Mouse (Mus musculus) lung, postnatal 4 days (tissue): ENCODE data around the gene Cebpa.

Source experiments
- DNase-seq, 2 experiments: peaks; one replicate each; pipeline ENCODE4 v3.0.0; 2021

Cebpa gene

DNA sequence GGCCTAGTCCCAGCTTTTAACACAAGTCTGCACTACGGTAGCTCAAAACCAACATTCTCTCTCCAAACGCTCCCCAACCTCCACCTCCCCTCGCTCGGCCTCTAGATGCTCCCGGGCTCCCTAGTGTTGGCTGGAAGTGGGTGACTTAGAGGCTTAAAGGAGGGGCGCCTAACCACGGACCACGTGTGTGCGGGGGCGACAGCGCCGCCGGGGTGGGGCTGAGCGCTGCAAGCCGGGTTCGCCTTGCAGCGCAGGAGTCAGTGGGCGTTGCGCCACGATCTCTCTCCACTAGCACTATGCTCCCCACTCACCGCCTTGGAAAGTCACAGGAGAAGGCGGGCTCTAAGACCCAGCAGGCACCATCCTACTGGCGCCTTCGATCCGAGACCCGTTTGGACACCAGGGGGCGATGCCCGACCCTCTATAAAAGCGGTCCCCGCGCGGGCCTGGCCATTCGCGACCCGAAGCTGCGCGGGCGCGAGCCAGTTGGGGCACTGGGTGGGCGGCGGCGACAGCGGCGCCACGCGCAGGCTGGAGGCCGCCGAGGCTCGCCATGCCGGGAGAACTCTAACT, at the start of gene Cebpa:
Gene Cebpa (plus strand): TSS at position 453 of the 573 bp plus-strand sequence.
- peak; percentile 97 to 98 for DNase-seq

DNA sequence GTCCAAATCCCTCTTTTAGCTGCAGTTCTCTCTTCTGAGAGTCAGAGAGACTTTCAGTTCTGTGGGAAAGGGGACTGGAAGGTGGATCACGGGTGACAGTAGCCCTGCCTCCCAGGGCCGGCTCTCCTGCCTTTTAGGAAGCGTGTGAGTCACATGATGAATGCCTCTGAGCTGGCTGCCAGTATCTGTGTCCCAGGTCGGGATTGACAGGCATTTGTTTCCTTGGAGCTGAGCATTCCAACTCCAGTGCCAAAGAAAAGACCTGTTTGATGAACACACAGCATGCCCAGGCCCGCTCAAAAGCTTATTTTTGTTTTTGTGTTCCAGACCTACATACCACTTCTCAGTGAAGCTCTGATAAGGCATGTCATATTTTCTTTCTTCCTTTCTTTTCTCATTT, 42.4 kb upstream of the Cebpa start:
- no peak for DNase-seq

DNA sequence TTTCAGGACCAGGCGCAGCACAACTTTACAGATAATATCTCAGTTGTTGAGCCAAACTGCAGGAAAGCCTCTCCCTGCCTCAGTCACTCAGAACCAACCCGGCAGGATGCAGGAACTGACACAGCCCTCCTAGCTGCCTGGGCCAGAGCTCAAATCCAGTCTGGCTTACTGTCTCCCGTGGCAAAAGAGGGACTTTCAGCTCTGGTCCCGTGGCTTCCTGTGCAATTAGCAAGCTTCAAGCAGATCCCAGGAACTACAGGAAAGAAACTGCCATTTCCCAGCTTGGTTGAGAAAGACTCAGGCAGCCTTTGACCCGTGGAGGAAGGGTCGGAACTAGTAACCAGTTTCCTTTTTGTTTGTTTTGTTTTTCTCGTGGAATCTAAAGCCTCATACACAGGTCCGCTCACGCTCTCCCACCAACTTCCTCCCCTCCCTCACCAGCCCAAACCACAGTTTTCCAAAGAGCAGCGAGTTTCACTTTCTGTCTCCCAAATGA, 38.2 kb upstream of the Cebpa start:
- DNase-seq = peak; percentile 61 to 62

DNA sequence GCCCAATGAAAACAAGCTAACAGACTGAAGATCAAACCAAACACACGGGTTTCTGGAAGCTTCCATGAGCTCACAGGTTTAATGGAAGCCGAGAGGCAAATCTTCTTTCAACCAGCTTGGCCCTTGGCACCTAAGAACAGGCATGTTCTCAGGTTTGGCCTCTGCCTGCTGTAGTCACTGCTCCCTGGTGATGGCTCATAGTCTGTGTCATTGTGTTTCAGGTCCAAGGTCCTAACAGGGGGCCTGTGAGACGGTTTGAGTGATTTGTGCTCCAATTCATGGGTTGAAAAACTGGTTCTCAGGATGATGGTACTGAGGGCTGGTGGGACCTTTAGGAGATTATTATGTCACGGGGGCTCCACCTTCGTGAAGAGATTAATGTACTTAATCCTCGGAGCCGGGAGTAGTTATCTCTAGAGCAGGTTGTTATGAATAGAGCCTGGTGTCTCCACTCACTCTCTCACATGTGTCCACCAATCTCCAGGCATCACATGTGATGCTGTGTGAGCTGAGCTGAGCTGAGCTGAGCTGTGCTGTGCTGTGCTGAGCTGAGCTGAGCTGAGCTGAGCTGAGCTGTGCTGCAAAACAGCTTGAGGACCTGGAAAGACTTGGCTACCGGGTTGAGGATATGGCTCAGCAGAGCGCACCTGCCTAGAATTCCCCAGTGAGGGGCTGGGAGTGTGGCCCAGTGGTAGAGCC, 37.5 kb upstream of the Cebpa start:
- no peak for DNase-seq

DNA sequence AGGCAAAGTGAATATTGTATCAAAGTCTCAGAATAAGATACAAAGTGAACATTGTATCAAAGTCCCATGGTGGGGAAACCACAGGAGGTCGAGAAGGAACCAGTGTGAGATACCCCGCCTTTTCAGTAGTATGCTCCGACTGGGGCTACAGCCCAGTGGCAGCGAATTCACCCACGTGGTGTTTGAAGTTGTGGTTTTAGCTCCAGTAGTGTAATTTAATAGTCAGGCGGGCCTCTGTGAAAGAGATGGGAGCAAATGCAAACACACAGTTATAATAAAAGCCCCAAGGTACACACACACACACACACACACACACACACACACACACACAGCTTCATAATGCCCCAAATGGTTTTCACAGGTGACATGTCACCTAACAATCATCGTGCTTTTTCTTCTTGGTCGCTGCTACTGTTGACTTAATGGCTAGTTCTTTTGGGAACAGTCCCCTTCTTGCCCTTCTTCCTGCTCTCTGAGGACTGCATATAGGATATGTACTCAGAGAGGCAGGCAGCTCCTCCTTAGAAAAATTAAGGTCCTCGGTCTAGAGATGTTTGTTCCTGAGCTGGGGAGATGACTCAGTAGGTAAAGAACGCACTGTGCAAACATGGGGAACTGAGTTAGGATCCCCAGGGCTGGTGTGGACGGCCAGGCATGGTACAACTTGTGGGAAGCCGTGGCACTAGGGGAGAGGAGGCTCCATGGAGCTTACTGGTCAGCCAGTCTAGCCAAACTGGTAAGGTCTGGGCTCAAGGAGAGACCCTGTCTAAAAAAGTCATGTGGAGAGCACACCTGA, 34.3 kb upstream of the Cebpa start:
- DNase-seq = peak in 1 of 2 experiments; percentile 34

DNA sequence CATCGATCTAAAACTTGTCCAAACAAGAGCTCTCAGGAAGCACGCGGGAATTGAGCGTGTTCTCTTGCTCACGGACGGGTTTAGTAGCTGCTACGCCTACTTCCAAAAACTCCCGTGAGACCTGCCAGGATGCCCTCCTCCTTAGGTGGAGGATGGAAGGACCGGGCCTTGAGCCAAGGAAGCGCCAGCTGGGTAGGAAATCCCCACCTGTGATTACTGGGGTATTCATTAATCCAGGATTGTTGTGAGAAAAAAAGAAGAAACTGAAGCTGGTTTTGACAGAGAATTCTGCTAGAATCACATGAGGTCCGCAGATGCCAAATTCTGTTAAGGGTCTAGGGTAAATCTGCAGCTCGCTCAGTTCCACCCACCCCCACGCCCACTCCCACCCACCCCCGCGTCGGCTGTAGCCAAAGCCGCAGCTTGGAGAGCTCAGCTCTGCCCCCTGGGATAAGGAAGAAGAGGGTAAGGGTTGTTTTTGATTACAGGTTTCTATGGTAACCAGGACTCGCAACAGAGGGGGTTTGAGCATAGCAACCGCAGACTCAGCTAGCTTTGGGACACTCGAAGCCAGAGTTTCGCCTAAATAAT, 32.7 kb upstream of the Cebpa start:
- DNase-seq = peak in 1 of 2 experiments; percentile 24

DNA sequence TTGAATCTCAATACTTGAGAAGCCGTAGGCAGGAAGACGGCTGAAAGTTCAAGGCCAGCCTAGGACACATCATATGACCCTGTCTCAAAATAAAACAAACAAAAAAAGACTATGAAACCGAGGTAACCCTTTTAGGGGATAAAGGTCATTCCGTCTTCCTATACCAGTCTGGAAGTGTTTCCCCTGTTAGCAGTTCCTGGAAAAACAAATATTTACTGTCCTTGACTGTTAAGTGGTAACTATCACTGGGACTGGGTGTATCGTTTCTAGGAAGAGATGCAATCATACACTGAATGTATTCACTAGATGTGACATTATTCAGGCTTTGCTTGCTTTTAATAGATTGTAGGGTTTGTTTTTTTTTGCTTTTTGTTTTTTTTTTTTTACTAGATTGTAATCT, 28.5 kb upstream of the Cebpa start:
- no peak for DNase-seq

DNA sequence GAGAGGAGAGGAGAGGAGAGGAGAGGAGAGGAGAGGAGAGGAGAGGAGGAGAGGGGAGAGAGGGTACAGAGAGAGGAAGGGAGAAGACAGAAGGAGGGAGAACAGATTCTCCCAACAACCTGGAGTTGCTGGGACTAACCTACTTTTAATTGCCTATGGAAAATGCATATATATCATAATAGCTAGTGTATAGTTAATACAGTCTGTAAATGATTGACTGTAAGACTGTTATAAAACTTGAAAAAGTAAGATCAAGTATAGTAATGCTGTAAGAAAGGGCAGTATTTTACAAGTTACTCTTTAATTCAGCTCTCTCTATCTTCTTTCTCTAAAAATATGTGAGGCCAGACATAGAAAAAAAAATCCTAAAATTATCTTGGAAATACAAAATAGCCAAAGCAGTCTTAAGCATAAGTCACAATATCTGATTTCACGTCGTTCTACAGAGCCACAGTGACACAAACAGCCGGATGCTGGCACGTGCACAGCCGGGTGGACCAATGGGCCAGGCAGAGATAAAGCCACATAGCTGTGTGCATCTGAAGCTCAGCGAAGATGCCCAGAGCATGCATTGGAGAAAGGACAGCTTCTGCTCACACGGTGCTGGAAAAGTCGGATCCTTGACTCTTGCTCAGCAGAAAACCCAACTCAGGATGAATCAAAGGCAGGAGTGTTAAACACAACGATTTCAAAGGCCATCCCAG, 24.0 kb upstream of the Cebpa start:
- no peak for DNase-seq

DNA sequence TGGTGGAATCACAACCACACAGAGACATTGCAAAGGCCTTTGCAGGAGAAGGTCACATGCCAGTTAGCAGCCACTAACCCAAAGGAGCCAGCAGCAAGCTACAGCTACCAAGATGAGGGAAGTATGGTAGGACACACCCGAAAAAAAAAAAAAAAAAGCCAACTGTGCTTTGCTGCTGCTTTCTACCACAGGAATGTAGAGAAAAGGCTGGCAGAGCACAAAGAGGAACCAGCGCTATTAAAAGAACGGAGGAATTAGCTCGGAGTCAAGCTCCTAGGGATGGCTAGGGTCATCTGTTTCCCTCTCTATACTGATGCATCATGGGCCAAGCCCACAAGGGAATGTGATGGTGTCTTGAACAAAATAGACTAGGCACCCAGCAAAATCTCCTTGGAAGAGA, 20.3 kb upstream of the Cebpa start:
- DNase-seq = no peak

DNA sequence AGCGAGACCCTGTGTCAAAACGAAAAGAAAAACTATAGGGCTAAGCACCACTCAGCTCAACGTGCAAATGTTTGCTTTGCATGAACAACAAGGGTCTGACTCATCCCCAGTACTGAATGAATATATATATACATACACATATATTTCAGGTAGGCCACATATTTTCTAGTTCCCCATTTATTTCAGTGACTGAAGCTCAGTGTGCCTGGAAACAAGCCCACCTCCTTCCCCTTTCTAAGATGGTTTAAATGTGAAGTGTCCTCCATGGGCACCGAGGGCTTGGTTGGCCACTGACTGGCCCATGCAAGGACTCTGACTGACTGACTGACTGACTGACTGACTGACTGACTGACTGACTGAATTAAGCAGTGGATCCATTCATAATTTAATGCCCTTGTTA, 19.6 kb upstream of the Cebpa start:
- DNase-seq = no peak

DNA sequence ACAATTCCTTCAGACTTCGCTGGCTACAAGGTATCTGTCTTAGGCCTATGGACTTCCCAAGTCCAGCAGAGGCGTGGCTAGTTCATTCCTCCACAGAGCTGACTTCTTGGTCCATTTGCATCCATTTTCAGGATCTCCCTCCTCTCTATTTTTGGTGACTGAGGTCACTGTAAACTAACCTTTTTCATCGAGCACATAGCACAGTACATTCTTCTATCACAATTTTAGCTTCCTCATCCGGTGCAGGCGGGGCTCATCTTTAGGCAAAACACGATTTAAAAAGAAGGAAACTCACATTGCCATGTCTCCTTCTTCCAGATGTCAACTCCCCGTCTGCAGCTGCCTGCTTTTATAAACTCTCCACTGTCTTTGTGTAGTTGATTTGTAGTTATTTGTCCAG, 12.5 kb upstream of the Cebpa start:
- DNase-seq = no peak

DNA sequence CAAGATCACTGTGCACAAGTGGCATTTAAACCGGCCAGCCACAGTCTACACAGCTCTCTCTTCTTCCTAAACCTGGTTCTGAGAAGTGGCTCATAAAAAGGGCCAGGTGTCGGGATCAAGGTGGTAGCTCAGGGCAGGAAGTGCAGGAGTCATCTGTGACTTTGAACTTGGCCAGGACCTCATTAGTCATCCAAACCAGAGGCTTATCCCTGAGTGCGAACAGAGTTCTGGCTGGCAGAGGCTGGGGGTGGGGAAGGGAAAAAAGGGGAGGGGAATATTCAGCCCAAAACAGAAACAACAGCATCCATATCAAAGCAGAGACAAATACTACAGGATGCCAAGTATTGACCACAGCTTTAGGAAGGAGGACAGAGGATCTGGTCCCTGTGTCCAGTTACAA, 11.5 kb upstream of the Cebpa start:
- DNase-seq = no peak

DNA sequence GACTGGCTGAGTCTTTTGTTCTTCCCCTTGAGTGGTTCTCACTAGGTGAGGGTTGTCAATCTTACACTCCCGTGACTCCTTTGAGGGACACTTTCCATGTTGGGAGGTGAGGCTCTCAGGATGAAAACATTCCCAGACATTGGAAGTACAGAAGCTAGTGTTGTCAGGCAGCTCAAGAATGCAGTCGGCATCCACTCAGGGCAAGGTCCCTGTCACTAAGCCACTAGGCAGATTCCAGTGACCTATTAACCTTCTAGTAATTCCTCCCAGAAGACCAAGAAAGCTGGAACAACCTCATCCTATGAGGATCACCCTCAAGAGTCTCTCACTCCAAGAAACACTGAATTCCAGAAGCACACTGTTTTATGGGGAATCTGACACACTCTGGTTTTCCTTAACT, 11.0 kb upstream of the Cebpa start:
- no peak for DNase-seq

DNA sequence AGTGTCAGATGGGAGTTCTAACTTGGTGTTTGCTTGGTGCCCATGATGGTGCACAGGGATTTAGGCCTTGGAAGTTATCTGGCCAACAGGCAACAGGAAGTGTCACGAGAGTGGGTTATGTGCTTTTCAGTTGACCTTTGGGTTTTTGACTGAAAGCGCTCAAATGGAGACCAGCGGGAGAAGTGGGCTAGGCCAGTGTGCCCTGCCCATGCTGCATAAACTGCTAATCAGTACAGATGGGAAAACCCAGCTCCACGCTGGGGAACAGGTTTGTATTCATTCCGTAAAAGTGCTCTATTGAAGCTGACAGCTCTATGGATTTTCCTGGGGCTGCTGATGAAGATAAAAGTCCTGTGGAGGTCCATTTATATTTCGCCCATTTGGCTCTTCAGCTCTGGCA, 10.4 kb upstream of the Cebpa start:
- no peak for DNase-seq

DNA sequence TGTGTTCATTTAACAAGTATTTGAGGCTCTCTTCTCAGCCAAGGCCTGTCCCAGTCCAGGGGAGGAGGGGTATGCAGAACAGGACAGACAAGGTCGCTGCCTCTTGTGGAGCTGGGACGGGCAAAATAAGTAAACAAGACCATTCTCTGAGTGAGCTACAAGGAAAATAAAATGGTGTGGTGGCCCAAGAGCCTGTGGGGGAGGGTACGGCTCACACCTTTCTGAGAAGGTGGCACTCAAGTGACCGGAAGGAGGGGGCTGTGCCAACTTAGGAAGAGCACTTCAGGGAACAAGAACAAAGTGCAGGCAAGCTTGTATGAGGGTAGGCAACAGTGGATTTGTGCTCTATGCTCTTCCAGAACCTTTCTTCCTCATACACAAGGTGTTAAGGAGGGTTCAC, 6.0 kb upstream of the Cebpa start:
- DNase-seq = peak; percentile 74 to 88

DNA sequence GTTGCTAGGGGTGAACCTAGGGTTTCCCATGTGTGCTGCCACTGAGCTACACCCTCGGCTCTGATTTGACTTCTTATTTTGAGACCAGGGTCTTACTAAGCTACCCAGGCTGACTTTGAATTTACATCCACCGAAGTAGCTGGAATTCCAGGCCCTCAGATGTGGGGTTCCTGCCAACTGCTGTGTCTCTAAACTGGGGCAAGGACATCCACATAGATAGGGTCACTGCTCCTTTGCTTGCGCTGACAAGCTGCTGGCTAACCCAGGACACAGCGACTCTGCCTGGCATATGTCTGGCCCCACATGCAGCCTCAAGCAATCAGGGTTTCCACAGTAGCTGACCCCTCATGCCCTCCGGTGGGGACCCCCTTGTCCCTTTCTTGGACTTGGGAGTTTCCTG, 5.4 kb upstream of the Cebpa start:
- no peak for DNase-seq

DNA sequence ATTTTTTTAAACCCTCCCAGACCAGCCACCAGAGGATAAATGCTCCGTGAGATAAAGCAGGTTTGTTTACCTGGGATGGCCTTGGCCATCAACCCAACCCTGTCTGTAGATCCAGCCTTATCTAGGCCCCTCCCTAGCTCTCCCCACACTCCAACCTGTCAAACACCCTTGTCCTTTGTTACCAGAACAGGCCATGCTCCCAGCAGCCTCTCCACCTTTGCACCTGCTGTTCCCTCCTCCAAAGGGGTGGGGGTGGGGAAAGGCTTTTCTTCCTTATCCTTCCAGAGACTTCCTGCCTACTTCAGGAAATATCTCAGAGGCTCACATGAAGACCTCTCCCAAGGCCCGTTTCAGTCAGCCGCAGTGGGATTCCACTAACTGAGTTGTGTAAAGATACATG, 2.6 kb upstream of the Cebpa start:
- no peak for DNase-seq

DNA sequence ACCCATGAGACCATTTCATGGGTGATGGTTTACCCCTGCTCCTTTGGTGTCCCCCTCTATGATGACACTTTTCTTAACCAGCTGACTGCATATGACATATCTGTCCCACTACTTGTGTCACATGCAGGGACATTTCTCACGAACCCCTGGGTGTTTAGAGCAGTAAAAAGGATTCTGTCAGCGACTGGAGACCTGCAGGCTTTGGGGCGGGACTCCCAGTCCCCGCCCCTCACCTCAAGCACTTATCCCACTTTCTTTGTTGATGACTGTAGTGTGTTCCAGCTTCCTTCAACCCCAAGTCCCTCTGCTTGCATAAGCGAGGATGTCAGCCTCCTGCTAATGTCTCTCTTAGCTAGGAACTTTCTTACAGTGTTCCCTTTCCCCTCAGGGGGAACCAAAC, 2.0 kb upstream of the Cebpa start:
- no peak for DNase-seq

DNA sequence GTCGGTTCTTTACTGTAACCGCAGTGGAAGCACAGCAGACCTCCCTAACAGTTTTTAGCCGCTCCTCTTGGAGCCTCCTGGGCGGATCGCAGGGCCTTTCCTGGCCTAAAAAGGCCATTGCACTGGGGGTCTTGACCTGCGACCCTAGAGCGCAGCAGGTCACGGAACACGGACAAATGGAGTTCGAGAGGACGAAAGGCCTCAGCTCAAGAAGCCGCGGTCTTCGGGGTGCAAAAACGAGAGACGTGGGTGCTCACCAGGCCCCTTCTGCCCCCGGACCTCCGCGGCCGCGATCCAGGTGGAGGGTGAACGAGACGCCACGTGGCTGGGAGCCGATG, 1.4 kb upstream of the Cebpa start:
- DNase-seq = no peak

DNA sequence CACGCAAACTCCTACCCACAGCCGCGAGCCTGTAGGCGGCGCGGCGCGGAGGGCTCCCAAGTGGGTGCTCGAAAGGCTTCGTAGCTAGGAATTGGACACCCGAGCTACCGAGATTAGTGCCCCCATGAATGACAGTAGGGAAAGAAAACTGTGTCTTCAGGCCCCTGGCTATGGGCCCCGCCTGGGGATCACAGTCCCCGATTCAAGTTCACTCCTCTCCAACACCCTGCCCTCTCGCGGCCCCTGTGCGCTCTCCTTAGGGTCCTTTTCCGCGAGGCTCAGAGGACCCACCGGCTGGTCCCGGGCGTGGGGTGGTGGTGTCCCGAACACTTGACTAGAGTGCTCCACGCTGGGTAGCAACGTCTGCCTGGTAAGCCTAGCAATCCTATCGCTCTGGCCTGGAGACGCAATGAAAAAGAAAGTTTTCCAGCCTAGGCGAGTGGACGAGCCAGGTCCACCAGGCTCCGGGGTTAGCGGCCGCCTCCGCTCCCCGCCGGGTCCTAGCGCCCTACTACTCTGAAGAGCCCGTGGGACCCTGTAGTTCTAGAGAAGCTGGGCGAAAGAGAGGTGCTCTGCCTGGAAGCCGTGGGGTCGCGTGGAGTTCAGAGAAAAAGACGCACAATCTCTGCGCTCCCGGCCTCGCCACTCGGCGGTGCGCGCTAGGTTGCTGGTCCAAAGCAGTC, 853 bp upstream of the Cebpa start:
- DNase-seq = peak; percentile 81 to 86

DNA sequence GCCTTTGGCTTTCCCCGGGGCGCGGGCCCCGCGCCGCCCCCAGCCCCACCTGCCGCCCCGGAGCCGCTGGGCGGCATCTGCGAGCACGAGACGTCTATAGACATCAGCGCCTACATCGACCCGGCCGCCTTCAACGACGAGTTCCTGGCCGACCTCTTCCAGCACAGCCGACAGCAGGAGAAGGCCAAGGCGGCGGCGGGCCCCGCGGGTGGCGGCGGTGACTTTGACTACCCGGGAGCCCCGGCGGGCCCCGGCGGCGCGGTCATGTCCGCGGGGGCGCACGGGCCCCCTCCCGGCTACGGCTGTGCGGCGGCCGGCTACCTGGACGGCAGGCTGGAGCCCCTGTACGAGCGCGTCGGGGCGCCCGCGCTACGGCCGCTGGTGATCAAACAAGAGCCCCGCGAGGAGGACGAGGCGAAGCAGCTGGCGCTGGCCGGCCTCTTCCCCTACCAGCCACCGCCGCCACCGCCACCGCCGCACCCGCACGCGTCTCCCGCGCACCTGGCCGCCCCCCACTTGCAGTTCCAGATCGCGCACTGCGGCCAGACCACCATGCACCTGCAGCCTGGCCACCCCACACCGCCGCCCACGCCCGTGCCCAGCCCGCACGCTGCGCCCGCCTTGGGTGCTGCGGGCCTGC, 533 bp downstream of the Cebpa start:
- peak; percentile 67 to 70 for DNase-seq

DNA sequence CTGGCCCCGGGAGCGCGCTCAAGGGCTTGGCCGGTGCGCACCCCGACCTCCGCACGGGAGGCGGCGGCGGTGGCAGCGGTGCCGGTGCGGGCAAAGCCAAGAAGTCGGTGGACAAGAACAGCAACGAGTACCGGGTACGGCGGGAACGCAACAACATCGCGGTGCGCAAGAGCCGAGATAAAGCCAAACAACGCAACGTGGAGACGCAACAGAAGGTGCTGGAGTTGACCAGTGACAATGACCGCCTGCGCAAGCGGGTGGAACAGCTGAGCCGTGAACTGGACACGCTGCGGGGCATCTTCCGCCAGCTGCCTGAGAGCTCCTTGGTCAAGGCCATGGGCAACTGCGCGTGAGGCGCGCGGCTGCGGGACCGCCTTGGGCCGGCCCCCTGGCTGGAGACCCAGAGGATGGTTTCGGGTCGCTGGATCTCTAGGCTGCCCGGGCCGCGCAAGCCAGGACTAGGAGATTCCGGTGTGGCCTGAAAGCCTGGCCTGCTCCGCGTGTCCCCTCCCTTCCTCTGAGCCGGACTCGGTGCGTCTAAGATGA, 1.1 kb downstream of the Cebpa start:
- DNase-seq = peak in 1 of 2 experiments; percentile 50
